Mouse (Mus musculus): Measurements from ENCODE around the gene Klc1.
A peak's percentile ranks its signal among the peaks of the same experiment; 100 is the strongest.

Gene Klc1

GRCm38 (mm10) chr12:111745274-111745673 is 13.4 kb upstream of the Klc1 start:
- no peak for DNase-seq

GRCm38 (mm10) chr12:111746091-111746490 is 12.6 kb upstream of the Klc1 start:
- DNase-seq, result peak; percentile 55 to 58

GRCm38 (mm10) chr12:111747421-111747820 is 11.2 kb upstream of the Klc1 start:
- no peak for DNase-seq

- no peak for DNase-seq
Observed at GRCm38 (mm10) chr12:111750739-111751138, 7.9 kb upstream of the Klc1 start.

GRCm38 (mm10) chr12:111752491-111752890 is 6.2 kb upstream of the Klc1 start:
- no peak for DNase-seq

GRCm38 (mm10) chr12:111753347-111753746 is 5.3 kb upstream of the Klc1 start:
- DNase-seq, result no peak

- DNase-seq, result no peak
Observed at GRCm38 (mm10) chr12:111754710-111755109, 3.9 kb upstream of the Klc1 start.

- DNase-seq, result no peak
Observed at GRCm38 (mm10) chr12:111755231-111755630, 3.4 kb upstream of the Klc1 start.

- no peak for DNase-seq
Observed at GRCm38 (mm10) chr12:111756082-111756697, 2.5 kb upstream of the Klc1 start.

GRCm38 (mm10) chr12:111756698-111757082 is 2.0 kb upstream of the Klc1 start:
- DNase-seq, result no peak

- DNase-seq, result no peak
Observed at GRCm38 (mm10) chr12:111757561-111758325, 906 bp upstream of the Klc1 start.

- peak in 1 of 2 experiments; percentile 39 for DNase-seq
Observed at GRCm38 (mm10) chr12:111759176-111760061, 770 bp downstream of the Klc1 start.

GRCm38 (mm10) chr12:111760306-111760908 is 1.8 kb downstream of the Klc1 start:
- no peak for DNase-seq

GRCm38 (mm10) chr12:111762620-111763280 is 4.1 kb downstream of the Klc1 start:
- no peak for DNase-seq

GRCm38 (mm10) chr12:111766313-111767236 is 7.9 kb downstream of the Klc1 start:
- DNase-seq, result no peak

GRCm38 (mm10) chr12:111768322-111768928 is 9.8 kb downstream of the Klc1 start:
- DNase-seq, result no peak

GRCm38 (mm10) chr12:111769306-111769705 is 10.7 kb downstream of the Klc1 start:
- DNase-seq, result peak in 1 of 2 experiments; percentile 51

- no peak for DNase-seq
Observed at GRCm38 (mm10) chr12:111769816-111770577, 11.3 kb downstream of the Klc1 start.

GRCm38 (mm10) chr12:111770651-111771050 is 12.0 kb downstream of the Klc1 start:
- peak in 1 of 2 experiments; percentile 62 for DNase-seq

GRCm38 (mm10) chr12:111774156-111774555 is 15.5 kb downstream of the Klc1 start:
- DNase-seq, result no peak

All from kidney, adult 8-10 months (tissue).